32 mouse cellular contexts compared by ENCODE assay signal in the genomic region with DNA sequence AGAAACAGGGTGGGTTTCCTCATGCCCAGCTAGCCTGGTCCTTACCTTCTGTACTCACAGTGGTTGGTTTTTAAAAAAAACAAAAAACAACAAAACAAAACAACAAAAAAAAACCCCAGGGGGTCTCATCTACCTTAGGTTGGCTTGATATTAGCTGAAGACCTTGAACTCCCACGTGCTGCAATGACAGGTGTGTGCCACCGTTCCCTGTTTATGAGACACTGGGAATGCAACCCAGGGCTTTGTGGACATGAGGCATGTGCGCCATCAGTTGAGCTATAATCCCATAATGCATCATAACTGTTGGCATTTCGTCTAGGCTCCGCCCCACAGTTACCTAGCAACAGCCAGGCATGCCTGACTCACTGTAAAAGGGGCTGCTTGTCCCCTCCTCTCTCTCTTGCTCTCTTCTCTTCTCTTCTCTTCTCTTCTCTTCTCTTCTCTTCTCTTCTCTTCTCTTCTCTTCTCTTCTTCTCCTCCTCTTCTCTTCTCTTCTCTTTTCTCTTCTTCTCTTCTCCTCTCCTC. TPM values are rescaled to one million over a fixed set of nuclear protein-coding genes. Genes with fewer than 3 reads are reported as not detected.
DNase-seq lines count a peak whose midpoint lies in the region; ATAC-seq and TF ChIP-seq lines count a peak whose summit lies in the region.
"Had no signal": no experiment of that assay in that cellular context is flagged by ENCODE, and none has a peak within 500 bp of the region (broad histone marks: within the 10 kb centered on the region; RNA-seq: fewer than 3 reads in every experiment).

No protein-coding gene starts in this region.

- WGBS in lung, embryonic 14.5 days: 64% methylated on average over 5 of the region's 5 CpGs
- WGBS in macrophage (ENCODE audit: missing documents): 80% methylated on average over 5 of the region's 5 CpGs

- no peaks in the 10 kb centered on the region for H3K9me3 ChIP-seq in lung, embryonic 14.5 days (ENCODE audit: low read depth, low read length)
- H3K9me3 ChIP-seq: embryonic facial prominence, embryonic 12.5 days; G1E; heart, embryonic 15.5 days; hindbrain, embryonic 15.5 days; intestine, embryonic 15.5 days; limb, embryonic 10.5 days; liver, embryonic 12.5 days; neural tube, embryonic 13.5 days; stomach, embryonic 15.5 days had no signal

- no peaks in the 10 kb centered on the region for H3K27me3 ChIP-seq in lung, embryonic 14.5 days (ENCODE audit: insufficient read depth, low read length)
- H3K27me3 ChIP-seq: CH12.LX; embryonic facial prominence, embryonic 12.5 days; heart, embryonic 15.5 days; hindbrain, embryonic 15.5 days; intestine, embryonic 15.5 days; neural tube, embryonic 13.5 days; Patski; stomach, embryonic 15.5 days had no signal

- no peak overlapping the region for H3K4me2 ChIP-seq in lung, embryonic 14.5 days
- H3K4me2 ChIP-seq: embryonic facial prominence, embryonic 12.5 days; heart, embryonic 15.5 days; hindbrain, embryonic 15.5 days; intestine, embryonic 15.5 days; liver, embryonic 12.5 days; neural tube, embryonic 13.5 days; stomach, embryonic 15.5 days had no signal

- H3K79me2 ChIP-seq in macrophage (ENCODE audit: inconsistent target): no peaks in the 10 kb centered on the region

- 0 out of 2 replicates have a peak, but pooled peaks cover under 1% of the 10 kb centered on the region for H3K36me3 ChIP-seq in lung, embryonic 14.5 days (ENCODE audit: insufficient read depth)
- no peaks in the 10 kb centered on the region for H3K36me3 ChIP-seq in macrophage (ENCODE audit: inconsistent target)
- H3K36me3 ChIP-seq: embryonic facial prominence, embryonic 12.5 days; heart, embryonic 15.5 days; hindbrain, embryonic 15.5 days; limb, embryonic 10.5 days; neural tube, embryonic 13.5 days; stomach, embryonic 15.5 days had no signal

- no peak for ATAC-seq in lung, embryonic 14.5 days (ENCODE audit: insufficient read depth)
- ATAC-seq: activated CD4-positive, CD25-positive, alpha-beta regulatory T cell, adult 4 months; forebrain, postnatal 0 days; intestine, embryonic 15.5 days; liver, embryonic 12.5 days; midbrain, embryonic 16.5 days; Patski had no signal

- intact Hi-C loops in heart, postnatal 14 days (cut with DNase I): loop anchor here (5.0 kb wide), 2 partner anchors 168 to 223 kb away; no protein-coding TSS in a partner anchor

- H3K9ac ChIP-seq in lung, embryonic 14.5 days: no peak overlapping the region
- H3K9ac ChIP-seq: embryonic facial prominence, embryonic 12.5 days; forebrain, postnatal 0 days; heart, embryonic 15.5 days; hindbrain, embryonic 15.5 days; intestine, embryonic 15.5 days; liver, embryonic 12.5 days; neural tube, embryonic 13.5 days; stomach, embryonic 15.5 days had no signal

- H3K4me1 ChIP-seq in lung, embryonic 14.5 days (ENCODE audit: insufficient read depth): 0 out of 2 replicates have a peak, but pooled peaks cover 6% of the 10 kb centered on the region

- H3K27ac ChIP-seq in lung, embryonic 14.5 days (ENCODE audit: low read depth): no peak overlapping the region
- H3K27ac ChIP-seq in macrophage: 0 out of 2 replicates have a peak overlapping the region, but pooled peaks have one; percentile 24
- H3K27ac ChIP-seq: embryonic facial prominence, embryonic 12.5 days; heart, embryonic 15.5 days; hindbrain, embryonic 15.5 days; intestine, embryonic 15.5 days; liver, embryonic 12.5 days; neural tube, embryonic 13.5 days; stomach, embryonic 15.5 days had no signal

- no peak for TF ChIP-seq CTCF in lung, embryonic 14.5 days (IDR thresholded peaks at IDR 0.05; ENCODE audit: low read depth)

- H3K4me3 ChIP-seq in lung, embryonic 14.5 days (ENCODE audit: low read depth, low read length): no peak overlapping the region
- H3K4me3 ChIP-seq in macrophage (ENCODE audit: inconsistent target): no peak overlapping the region
- H3K4me3 ChIP-seq: embryonic facial prominence, embryonic 12.5 days; heart, embryonic 15.5 days; hindbrain, embryonic 15.5 days; intestine, embryonic 15.5 days; limb, embryonic 10.5 days; liver, embryonic 12.5 days; myocyte; neural tube, embryonic 13.5 days; stomach, embryonic 15.5 days had no signal

- peak; percentile 67 for DNase-seq in adrenal gland, postnatal 14 days
- no peak for DNase-seq in adrenal gland, postnatal 4 days (ENCODE audit: low spot score in 2 of 2)
- peak; percentile 39 for DNase-seq in lung, embryonic 14.5 days
- no peak for DNase-seq in lung, postnatal 14 days
- DNase-seq in R1 (ENCODE audit: low read depth, low spot score): peak; percentile 71
- DNase-seq in heart, postnatal 14 days: no peak
- DNase-seq: cerebellum, adult 11-12 months; cerebellum, postnatal 25 days; forebrain, postnatal 0 days; kidney, adult 8-10 months; kidney, postnatal 10 days; lung, adult 2 months; lung, postnatal 36 days; right cerebral cortex, adult 18-20 months; right cerebral cortex, postnatal 4 days; thymus, adult 2 months had no signal

RNA-seq across cellular contexts. Expression of a gene that starts 20.9 kb away (rescaled TPM):
- total RNA-seq in adrenal gland, postnatal 14 days (2021): 24.7 and 29.6 TPM in 2 replicates
- total RNA-seq in adrenal gland, postnatal 4 days (2021): 10 to 100 TPM; 36.9 to 42.0 TPM
- polyA plus RNA-seq in lung, embryonic 14.5 days (2014; fragmentation: Nextera tagmentation; extraction: Ambion mirVana): 17.0 and 17.1 TPM in 2 replicates
- total RNA-seq in macrophage (2018; cell fraction: chromatin; rRNA removed): 100 to 1,000 TPM in 1 of 26 experiments, 10 to 100 TPM in 2, 1 to 10 TPM in 12, under 1 TPM in 9, not detected in 2; 0.40 to 117 (median 1.9) TPM
- 10 to 100 TPM in 1 of 26 experiments, 1 to 10 TPM in 1, under 1 TPM in 24; 0.14 to 13.2 (median 0.43) TPM for total RNA-seq in macrophage (2018; cell fraction: cytosol; rRNA removed)
- total RNA-seq in macrophage (2018; cell fraction: nucleus; rRNA removed): 10 to 100 TPM in 2 of 26 experiments, 1 to 10 TPM in 8, under 1 TPM in 11, not detected in 5; 0.17 to 64.0 (median 0.77) TPM
- polyA plus RNA-seq in macrophage (2018): 0.23 to 1.8 TPM (median 1.5 TPM) in 3 replicates
- total RNA-seq in heart, postnatal 14 days (2021): 10 to 100 TPM; 44.8 to 49.3 TPM
- total RNA-seq: G1E; megakaryocyte-erythroid progenitor cell, adult 5-6 weeks had no signal

RNA-seq across cellular contexts. Expression of a gene that starts 33.0 kb away (rescaled TPM):
- 115 and 132 TPM in 2 replicates for total RNA-seq in adrenal gland, postnatal 14 days (2021)
- total RNA-seq in adrenal gland, postnatal 4 days (2021): 100 to 1,000 TPM; 108 to 120 TPM
- polyA plus RNA-seq in lung, embryonic 14.5 days (2014; fragmentation: Nextera tagmentation; extraction: Ambion mirVana): 20.4 and 22.0 TPM in 2 replicates
- total RNA-seq in macrophage (2018; cell fraction: chromatin; rRNA removed): 10 to 100 TPM in 10 of 26 experiments, 1 to 10 TPM in 16; 1.4 to 23.8 (median 6.3) TPM
- total RNA-seq in macrophage (2018; cell fraction: cytosol; rRNA removed): 10 to 100 TPM; 11.4 to 32.2 (median 18.9) TPM
- total RNA-seq in macrophage (2018; cell fraction: nucleus; rRNA removed): 10 to 100 TPM in 25 of 26 experiments, 1 to 10 TPM in 1; 7.6 to 43.4 (median 25.0) TPM
- polyA plus RNA-seq in macrophage (2018): 19.3 to 30.3 TPM (median 22.0 TPM) in 3 replicates
- 10 to 100 TPM; 41.0 to 45.9 TPM for total RNA-seq in heart, postnatal 14 days (2021)

Comparison
In these comparisons a context has a peak if more than half of its experiments do, and no peak if none do; other contexts are left out.
1. DNase-seq: peak in adrenal gland, postnatal 14 days (single experiment), lung, embryonic 14.5 days (single experiment) and R1 (single experiment); none in adrenal gland, postnatal 4 days (0 of 2), lung, postnatal 14 days (single experiment) and heart, postnatal 14 days (0 of 2).